Mouse (Mus musculus) stomach, embryonic 14.5 days (tissue): ENCODE data around the gene Gpm6b. TPM values are rescaled to one million over a fixed set of nuclear protein-coding genes. Genes with fewer than 3 reads are reported as not detected.
A peak's percentile ranks its signal among the peaks of the same experiment; 100 is the strongest.

Experiments used
- ATAC-seq: fragments of 200-750 bp; cut with Nextera tagmentation; 2 replicates; pipeline ENCODE4 v1.8.0; 2017; ENCODE audit warnings: low read depth, moderate TSS enrichment; ENCODE audit not compliant: insufficient number of reproducible peaks, insufficient read depth, low FRiP score
- H3K27ac ChIP-seq: fragments of 300-500 bp; sonication (generic); 2 replicates; pipeline ENCODE4 v1.5.1; 2014; ENCODE audit warnings: mild to moderate bottlenecking, low read length, moderate library complexity, mixed read lengths
- H3K27me3 ChIP-seq: fragments of 300-500 bp; sonication (generic); 2 replicates; pipeline ENCODE4 v1.6.1; 2014; ENCODE audit warnings: low read length, control low read depth, mixed read lengths; ENCODE audit not compliant: control insufficient read depth, insufficient read depth
- H3K36me3 ChIP-seq: fragments of 300-500 bp; sonication (generic); 2 replicates; pipeline ENCODE4 v1.6.1; 2014; ENCODE audit warnings: mild to moderate bottlenecking, control low read depth, low read length, moderate library complexity, mixed read lengths; ENCODE audit not compliant: control insufficient read depth, insufficient read depth
- H3K4me1 ChIP-seq: fragments of 300-500 bp; sonication (generic); 2 replicates; pipeline ENCODE4 v1.6.1; 2014; ENCODE audit warnings: low read length, control low read depth, mixed read lengths; ENCODE audit not compliant: control insufficient read depth, insufficient read depth
- H3K4me2 ChIP-seq: fragments of 300-500 bp; sonication (generic); replicated peaks from 2 replicates; pipeline ENCODE4 v1.6.1; 2014; ENCODE audit warnings: low read depth, low read length, control low read depth
- H3K4me3 ChIP-seq: fragments of 300-500 bp; sonication (generic); 2 replicates; pipeline ENCODE4 v1.5.1; 2014; ENCODE audit warnings: low read depth, low read length, control low read depth
- H3K9ac ChIP-seq: fragments of 300-500 bp; sonication (generic); replicated peaks from 2 replicates; pipeline ENCODE4 v1.6.1; 2014; ENCODE audit warnings: low read depth, mild to moderate bottlenecking, control low read depth, low read length, moderate library complexity, mixed read lengths
- H3K9me3 ChIP-seq: fragments of 300-500 bp; sonication (generic); 2 replicates; pipeline ENCODE4 v1.6.1; 2016; ENCODE audit warnings: low read depth, low read length, control low read depth; ENCODE audit not compliant: control insufficient read depth
- WGBS: fragments of 180-500 bp; shearing (Covaris S2); extraction: QIAGEN DNeasy Blood & Tissue Kit; methylation state at CpG from one replicate; pipeline ENCODE4 v1.1.7; 2014; 5-methylcytosine and 5-hydroxymethylcytosine counted together
- polyA plus RNA-seq: library from polyadenylated mRNA; unstranded; fragments of >200 nt; fragmentation: Nextera tagmentation; extraction: Ambion mirVana; gene quantifications from 2 replicates; pipeline ENCODE4 v1.2.1, GENCODE M21; 2014

Gpm6b gene
- polyA plus RNA-seq, 1 experiment from 2014 or later = 47.5 TPM

DNA sequence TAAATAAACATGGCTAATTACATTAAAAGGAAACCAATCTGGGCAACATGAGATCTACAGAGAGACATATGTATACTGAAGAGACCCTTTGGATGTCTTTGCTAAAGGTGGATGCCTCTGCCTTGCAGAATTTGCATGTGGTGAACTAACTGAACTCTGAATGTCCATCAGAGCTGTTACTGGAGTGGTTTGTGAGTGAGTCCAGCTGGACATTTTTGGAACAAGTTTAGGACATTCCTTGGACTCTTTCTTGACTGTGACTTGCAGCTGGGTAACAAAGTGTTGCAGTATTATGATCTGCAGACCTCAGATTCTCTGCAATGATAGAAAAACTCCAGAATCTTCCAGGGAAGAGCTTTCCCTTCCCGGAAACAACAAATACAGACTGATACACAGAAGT lies 41.1 kb downstream of the Gpm6b start:
- ATAC-seq = no peak
- Histone ChIP-seq H3K4me2 (no peak overlapping the region), H3K9me3 (no peaks in the 10 kb centered on the region), H3K27ac (no peak overlapping the region), H3K9ac (no peak overlapping the region), H3K27me3 (no peaks in the 10 kb centered on the region), H3K36me3 (no peaks in the 10 kb centered on the region), H3K4me3 (no peak overlapping the region), H3K4me1 (no peaks in the 10 kb centered on the region)
- 83% methylated on average over 1 of the region's 1 CpGs for WGBS

DNA sequence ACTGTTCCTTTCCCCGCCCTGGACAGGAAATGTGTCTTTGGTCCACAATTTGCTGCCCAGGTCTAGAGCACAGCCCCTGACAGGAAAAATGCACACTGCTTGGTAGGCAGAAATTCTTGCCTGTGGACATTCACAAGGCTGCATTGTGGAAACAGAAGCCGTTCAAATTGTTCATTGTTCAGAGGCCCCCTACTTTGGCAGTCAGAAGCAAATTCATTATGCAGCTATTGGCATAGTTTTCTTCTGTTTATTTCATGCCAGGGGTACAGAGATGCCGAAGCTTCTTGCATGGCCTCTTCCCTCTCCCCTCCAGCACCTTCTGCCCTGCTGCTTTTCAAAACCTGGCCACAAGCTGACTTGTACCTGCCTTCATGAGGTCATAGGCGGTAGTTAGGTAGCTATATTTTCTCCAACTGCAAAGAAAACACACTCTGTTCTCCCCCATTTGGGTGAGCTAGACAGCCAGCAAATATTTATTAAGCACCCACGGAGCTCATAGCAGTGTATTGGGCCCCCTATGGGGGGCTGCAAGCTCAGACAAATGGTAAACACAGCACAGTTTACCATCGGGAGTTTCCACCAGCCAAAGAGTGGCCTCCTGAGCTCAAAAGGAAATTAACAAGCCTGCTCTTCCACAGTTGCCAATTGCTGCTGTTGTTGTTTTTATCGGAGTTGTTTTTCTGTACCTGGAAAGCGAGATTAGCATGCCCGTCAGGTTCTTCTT lies 48.2 kb downstream of the Gpm6b start:
- no peaks in the 10 kb centered on the region for H3K27me3 ChIP-seq
- no peak for ATAC-seq
- H3K4me2 ChIP-seq = no peak overlapping the region
- 56% methylated on average over 9 of the region's 9 CpGs for WGBS
- no peak overlapping the region for H3K4me3 ChIP-seq
- 0 out of 2 replicates have a peak, but pooled peaks cover 11% of the 10 kb centered on the region for H3K4me1 ChIP-seq
- no peak overlapping the region for H3K27ac ChIP-seq
- H3K36me3 ChIP-seq = no peaks in the 10 kb centered on the region
- H3K9me3 ChIP-seq = no peaks in the 10 kb centered on the region
- H3K9ac ChIP-seq = no peak overlapping the region

DNA sequence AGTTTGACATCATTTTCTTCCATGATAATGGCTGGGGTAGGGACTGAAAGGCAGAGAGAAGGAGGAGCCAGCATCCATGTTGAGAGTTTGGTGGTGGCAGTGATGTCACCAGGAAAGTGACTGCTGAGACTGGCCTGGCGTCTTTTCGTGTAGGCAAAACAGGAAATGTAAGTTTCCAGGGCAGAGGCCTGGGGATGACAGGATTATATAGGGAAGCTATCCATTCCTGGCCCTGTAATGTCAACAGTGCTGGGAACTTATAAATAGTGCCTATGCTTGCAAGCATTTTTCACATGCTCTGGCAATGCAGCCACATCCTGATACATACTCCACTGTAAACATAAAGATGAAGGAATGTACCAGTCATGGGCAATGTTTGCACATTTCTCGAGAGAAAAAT lies 52.6 kb downstream of the Gpm6b start:
- Histone ChIP-seq H3K4me2 (no peak overlapping the region), H3K9me3 (no peaks in the 10 kb centered on the region), H3K27ac (peak overlapping the region; percentile 15; the same call in 1 of the 2 replicates), H3K4me3 (no peak overlapping the region), H3K9ac (no peak overlapping the region), H3K4me1 (0 out of 2 replicates have a peak, but pooled peaks cover 10% of the 10 kb centered on the region), H3K27me3 (no peaks in the 10 kb centered on the region), H3K36me3 (no peaks in the 10 kb centered on the region)
- WGBS = 26% methylated on average over 3 of the region's 3 CpGs
- ATAC-seq = peak; percentile 72; the same call in 1 of the 2 replicates

DNA sequence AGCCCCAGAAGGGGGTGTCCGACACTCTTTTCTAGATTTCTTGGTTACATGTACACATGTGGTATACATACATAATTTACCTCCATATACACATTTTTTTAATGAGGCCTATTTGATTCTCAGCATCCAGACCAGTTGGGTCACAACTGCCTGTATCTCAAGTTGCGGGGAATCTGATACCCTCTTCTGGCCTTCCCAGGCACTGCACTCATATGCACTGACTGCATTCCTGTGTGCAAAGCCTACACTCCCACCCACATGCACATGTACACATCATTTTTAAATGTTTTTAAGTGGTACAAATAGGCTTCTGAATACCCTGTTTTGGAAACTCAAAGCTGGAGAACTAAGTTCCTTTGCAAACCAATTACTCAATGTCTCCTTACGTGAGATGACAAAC lies 54.8 kb downstream of the Gpm6b start:
- Histone ChIP-seq H3K9me3 (no peaks in the 10 kb centered on the region), H3K36me3 (no peaks in the 10 kb centered on the region), H3K9ac (no peak overlapping the region), H3K27ac (no peak overlapping the region), H3K27me3 (no peaks in the 10 kb centered on the region), H3K4me2 (no peak overlapping the region), H3K4me3 (no peak overlapping the region), H3K4me1 (no peaks in the 10 kb centered on the region)
- 91% methylated on average over 3 of the region's 3 CpGs for WGBS
- ATAC-seq = no peak

DNA sequence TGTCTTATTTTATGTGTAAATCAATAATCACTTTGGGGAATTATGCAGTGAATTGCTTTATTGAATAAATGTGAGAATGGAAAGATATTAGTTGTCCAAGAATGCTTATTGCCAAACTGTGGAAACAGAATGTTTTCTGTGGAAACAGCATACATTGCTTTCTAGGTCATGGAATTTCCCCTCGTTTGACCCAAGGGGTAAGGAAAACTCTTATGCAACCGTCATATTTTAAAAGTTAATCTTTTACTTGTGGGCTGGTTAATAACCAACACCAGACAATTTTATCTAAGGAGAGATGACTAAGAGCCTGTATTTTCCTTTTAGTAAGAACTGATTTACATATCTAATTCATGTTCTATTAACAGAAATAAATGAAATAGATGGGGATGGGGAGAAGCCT lies 64.1 kb downstream of the Gpm6b start:
- H3K9me3 ChIP-seq = no peaks in the 10 kb centered on the region
- no peak overlapping the region for H3K27ac ChIP-seq
- no peaks in the 10 kb centered on the region for H3K36me3 ChIP-seq
- WGBS = 60% methylated on average over 2 of the region's 2 CpGs
- H3K27me3 ChIP-seq = no peaks in the 10 kb centered on the region
- H3K9ac ChIP-seq = no peak overlapping the region
- H3K4me1 ChIP-seq = no peaks in the 10 kb centered on the region
- H3K4me2 ChIP-seq = no peak overlapping the region
- ATAC-seq = no peak
- H3K4me3 ChIP-seq = no peak overlapping the region

DNA sequence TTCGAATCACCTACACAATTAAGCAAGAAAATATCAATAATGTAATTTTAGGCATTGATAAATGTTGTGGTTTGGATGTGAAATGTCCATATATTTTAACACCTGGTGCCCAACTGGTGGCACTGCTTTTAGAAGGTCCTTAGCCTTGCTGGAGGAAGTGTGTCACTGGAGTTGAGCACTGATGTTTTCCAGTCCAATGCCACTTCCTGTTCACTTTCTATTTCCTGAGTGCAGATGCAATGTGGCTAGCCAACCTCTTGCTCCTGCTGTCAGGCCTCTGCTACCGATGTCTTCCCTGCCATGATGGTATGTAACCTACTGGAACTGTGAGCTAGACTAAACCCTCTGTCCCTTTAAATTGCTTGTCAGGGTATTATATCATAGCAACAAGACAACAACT lies 65.6 kb downstream of the Gpm6b start:
- Histone ChIP-seq H3K4me3 (no peak overlapping the region), H3K4me1 (no peaks in the 10 kb centered on the region), H3K36me3 (no peaks in the 10 kb centered on the region), H3K27ac (no peak overlapping the region), H3K4me2 (no peak overlapping the region), H3K9ac (no peak overlapping the region), H3K27me3 (no peaks in the 10 kb centered on the region), H3K9me3 (no peaks in the 10 kb centered on the region)
- ATAC-seq = no peak
- WGBS = 84% methylated on average over 2 of the region's 2 CpGs

DNA sequence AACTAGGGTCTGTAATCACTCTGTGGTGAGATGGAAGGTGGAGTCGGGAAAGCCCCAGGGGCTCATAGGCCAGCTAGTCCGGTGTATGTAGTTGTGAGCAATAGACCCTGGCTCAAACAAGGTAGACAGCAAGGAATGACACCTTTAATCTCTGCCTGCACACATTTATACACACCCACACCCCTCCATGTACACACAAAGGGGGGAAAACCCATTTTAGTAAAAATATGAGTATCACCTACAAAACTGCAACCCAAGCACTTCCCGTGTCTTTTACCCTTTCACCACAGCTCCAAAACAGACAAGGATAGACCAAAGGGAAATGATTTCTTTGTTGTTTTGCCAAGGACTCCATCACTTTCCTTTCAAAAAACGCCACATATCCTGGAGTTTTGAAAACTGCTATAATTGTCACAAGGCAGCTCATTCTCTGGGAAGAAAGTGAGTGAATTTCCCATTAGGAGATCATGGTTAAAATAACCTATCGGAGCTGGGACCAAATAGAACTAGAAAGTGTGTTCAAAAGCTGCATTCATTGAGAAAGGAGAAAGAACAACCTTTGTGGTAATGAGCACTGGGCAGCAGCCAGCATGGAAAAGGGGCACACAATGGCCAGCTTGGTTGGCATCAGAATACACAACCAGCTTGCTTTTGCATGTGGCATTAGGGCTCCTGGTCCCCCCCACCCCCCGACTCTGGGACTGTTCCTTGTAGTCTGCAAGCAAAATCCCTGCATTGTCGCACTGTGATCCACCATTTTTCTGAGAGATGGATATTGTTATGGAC lies 68.9 kb downstream of the Gpm6b start:
- Histone ChIP-seq H3K27me3 (no peaks in the 10 kb centered on the region), H3K9ac (no peak overlapping the region), H3K4me3 (no peak overlapping the region), H3K27ac (no peak overlapping the region), H3K4me1 (no peaks in the 10 kb centered on the region), H3K9me3 (no peaks in the 10 kb centered on the region), H3K4me2 (no peak overlapping the region), H3K36me3 (no peaks in the 10 kb centered on the region)
- no peak for ATAC-seq
- 82% methylated on average over 7 of the region's 7 CpGs for WGBS

DNA sequence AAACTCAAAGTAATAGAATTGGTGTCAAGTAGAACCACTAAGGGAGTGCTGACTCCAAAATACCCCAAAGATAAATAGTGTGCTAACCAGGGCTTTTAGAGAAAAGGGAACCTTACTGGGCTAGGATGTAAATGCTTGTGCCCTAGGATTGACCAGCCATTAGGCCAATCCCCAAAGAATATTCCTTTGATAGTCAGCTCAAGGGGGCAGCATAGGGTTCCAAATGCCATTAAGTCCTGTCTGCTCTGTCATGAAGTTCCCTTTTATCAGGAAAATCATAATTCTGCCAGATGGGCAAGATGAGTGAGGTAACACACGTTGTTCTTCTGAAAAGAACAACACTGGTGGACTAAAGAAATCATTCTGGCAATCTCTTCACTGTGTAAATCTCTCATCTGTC lies 70.1 kb downstream of the Gpm6b start:
- H3K9me3 ChIP-seq = no peaks in the 10 kb centered on the region
- ATAC-seq = no peak
- no peak overlapping the region for H3K9ac ChIP-seq
- H3K4me1 ChIP-seq = no peaks in the 10 kb centered on the region
- H3K4me3 ChIP-seq = no peak overlapping the region
- WGBS = 35% methylated on average over 1 of the region's 1 CpGs
- no peak overlapping the region for H3K4me2 ChIP-seq
- H3K36me3 ChIP-seq = no peaks in the 10 kb centered on the region
- H3K27me3 ChIP-seq = no peaks in the 10 kb centered on the region
- H3K27ac ChIP-seq = no peak overlapping the region
